Mouse (Mus musculus) embryonic facial prominence, embryonic 13.5 days (tissue): Measurements from ENCODE around the gene Tpd52l2. TPM values are rescaled to one million over a fixed set of nuclear protein-coding genes. Genes with fewer than 3 reads are reported as not detected.

Source experiments
- ATAC-seq: fragments of 200-750 bp; cut with Nextera tagmentation; 2 replicates; pipeline ENCODE4 v1.8.0; 2017; ENCODE audit warnings: low read depth; ENCODE audit not compliant: insufficient number of reproducible peaks, insufficient read depth, low FRiP score, low TSS enrichment
- H3K27ac ChIP-seq: fragments of 300-500 bp; sonication (generic); 2 replicates; pipeline ENCODE4 v1.5.1; 2015; ENCODE audit warnings: moderate library complexity, mild to moderate bottlenecking, inconsistent platforms
- H3K27me3 ChIP-seq: fragments of 300-500 bp; sonication (generic); 2 replicates; pipeline ENCODE4 v1.6.1; 2015; ENCODE audit warnings: mild to moderate bottlenecking, inconsistent platforms
- H3K36me3 ChIP-seq: fragments of 300-500 bp; sonication (generic); 2 replicates; pipeline ENCODE4 v1.6.1; 2015; ENCODE audit warnings: mild to moderate bottlenecking, inconsistent platforms
- H3K4me1 ChIP-seq: fragments of 300-500 bp; sonication (generic); 2 replicates; pipeline ENCODE4 v1.6.1; 2015; ENCODE audit warnings: inconsistent platforms
- H3K4me2 ChIP-seq: fragments of 300-500 bp; sonication (generic); 2 replicates; pipeline ENCODE4 v1.6.1; 2015; ENCODE audit warnings: moderate library complexity, mild to moderate bottlenecking, inconsistent platforms
- H3K4me3 ChIP-seq: fragments of 300-500 bp; sonication (generic); 2 replicates; pipeline ENCODE4 v1.5.1; 2015; ENCODE audit warnings: mild to moderate bottlenecking, inconsistent platforms
- H3K9ac ChIP-seq: fragments of 300-500 bp; sonication (generic); 2 replicates; pipeline ENCODE4 v1.6.1; 2015; ENCODE audit warnings: mild to moderate bottlenecking, inconsistent platforms
- H3K9me3 ChIP-seq: fragments of 300-500 bp; sonication (generic); 2 replicates; pipeline ENCODE4 v1.6.1; 2016; ENCODE audit warnings: inconsistent platforms
- WGBS: fragments of 180-500 bp; shearing (Covaris S2); methylation state at CpG from one replicate; pipeline ENCODE4 v1.1.7; 2015; ENCODE audit warnings: mixed read lengths; 5-methylcytosine and 5-hydroxymethylcytosine counted together
- polyA plus RNA-seq: library from polyadenylated mRNA; unstranded; fragments of >200 nt; fragmentation: Nextera tagmentation; extraction: Ambion mirVana; gene quantifications from 2 replicates; pipeline ENCODE4 v1.2.1, GENCODE M21; 2015

The Tpd52l2 gene
- polyA plus RNA-seq, 1 experiment from 2014 or later = 168 TPM

DNA sequence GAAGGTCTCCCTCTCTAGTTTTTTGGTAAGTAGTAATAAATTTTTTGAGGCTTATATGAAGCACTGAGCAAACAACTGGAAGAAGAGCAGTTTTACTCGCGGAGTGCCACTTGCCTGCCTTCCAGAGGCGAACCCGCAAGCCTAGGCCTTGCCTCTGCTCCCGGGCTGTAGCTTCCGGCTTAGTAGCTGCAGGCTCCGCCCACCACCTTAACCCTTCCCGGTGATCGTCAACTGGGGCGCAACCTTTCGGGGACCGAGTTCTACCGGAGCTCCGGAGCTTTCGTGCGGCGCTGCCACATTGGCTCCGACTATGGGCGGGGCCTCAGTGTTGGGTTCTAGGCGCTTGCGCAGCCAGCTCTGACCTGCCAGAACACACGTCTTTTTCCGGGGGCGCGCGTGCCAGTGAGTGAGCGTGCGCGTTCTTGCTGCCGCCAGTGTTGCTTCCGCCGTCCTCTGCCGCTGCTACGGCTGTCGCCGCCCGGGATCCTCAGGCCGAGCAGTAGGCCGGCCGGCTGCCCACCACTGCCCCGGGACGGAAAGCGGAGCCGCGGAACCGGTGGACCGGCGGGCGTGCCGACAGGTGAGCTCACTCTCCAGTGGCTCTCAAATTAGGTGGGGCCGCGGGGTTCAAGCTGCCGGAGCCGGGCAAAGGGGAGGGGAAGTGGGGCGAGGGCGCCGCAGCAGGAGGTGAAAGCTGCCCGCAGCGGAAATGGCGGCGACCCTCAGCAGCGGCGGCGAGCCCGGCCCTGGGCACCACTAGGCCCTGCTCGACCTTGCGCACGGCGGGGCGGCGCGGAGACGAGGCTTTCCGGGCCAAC lies 23.4 kb downstream of the Tpd52l2 start, which contains the start of gene Dnajc5:
Dnajc5 (plus strand) TSS at position 368 of the 818 bp plus-strand sequence.
- Histone ChIP-seq H3K36me3 (peaks cover 28% of the 10 kb centered on the region), H3K9me3 (no peaks in the 10 kb centered on the region), H3K4me1 (peaks cover 29% of the 10 kb centered on the region), H3K4me2 (peak within 1 kb of the TSS; percentile 68), H3K27ac (peak within 1 kb of the TSS; percentile 98), H3K27me3 (no peaks in the 10 kb centered on the region), H3K4me3 (peak within 1 kb of the TSS; percentile 96), H3K9ac (peak within 1 kb of the TSS; percentile 95)
- peak; percentile 97 for ATAC-seq
- under 1% methylated on average over 74 of the region's 74 CpGs for WGBS

DNA sequence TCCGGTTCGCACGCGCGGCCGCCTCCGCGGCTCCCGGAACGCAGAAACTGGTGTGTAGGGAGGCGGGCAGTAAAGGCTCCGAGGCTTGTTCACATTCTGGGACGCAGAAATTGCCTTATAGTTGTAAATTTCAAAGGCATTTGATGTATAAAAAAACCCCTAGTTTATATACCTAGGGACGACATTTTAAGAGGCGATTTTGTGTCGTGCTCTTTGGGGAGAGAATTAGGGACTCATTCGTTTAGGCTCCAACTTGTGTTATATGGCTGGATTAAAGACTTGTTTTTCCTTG lies 23.9 kb downstream of the Tpd52l2 start:
- H3K9me3 ChIP-seq = no peaks in the 10 kb centered on the region
- H3K4me3 ChIP-seq = peak overlapping the region; percentile 96
- peaks cover 24% of the 10 kb centered on the region for H3K36me3 ChIP-seq
- H3K27me3 ChIP-seq = no peaks in the 10 kb centered on the region
- peak overlapping the region; percentile 68 for H3K4me2 ChIP-seq
- peak overlapping the region; percentile 98 for H3K27ac ChIP-seq
- WGBS = under 1% methylated on average over 17 of the region's 17 CpGs
- no peak for ATAC-seq
- peaks cover 29% of the 10 kb centered on the region for H3K4me1 ChIP-seq
- peak overlapping the region; percentile 95 for H3K9ac ChIP-seq

DNA sequence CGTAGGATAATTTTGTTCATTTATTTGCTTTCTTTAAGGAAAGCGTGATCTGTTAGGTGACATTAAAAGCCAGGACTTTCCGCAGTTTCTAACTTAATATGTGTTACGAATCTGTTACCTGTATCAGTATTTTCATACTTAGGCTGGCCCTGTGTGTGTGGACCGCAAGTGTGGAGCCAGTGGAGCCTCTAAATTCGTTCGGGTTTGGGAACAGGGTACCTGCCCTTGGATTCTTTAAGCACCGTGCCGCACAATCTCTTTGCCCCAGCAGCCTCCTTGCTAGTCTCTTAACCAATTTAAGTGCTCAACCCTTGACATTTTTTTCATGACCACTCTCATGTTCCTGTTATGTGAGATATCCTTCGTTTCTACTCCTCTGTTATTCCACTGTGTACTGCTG lies 24.5 kb downstream of the Tpd52l2 start:
- H3K4me3 ChIP-seq = peak overlapping the region; percentile 96
- ATAC-seq = no peak
- peak overlapping the region; percentile 95 for H3K9ac ChIP-seq
- H3K27ac ChIP-seq = no peak overlapping the region
- H3K36me3 ChIP-seq = peaks cover 18% of the 10 kb centered on the region
- no peaks in the 10 kb centered on the region for H3K27me3 ChIP-seq
- peak overlapping the region; percentile 68 for H3K4me2 ChIP-seq
- 53% methylated on average over 10 of the region's 10 CpGs for WGBS
- peaks cover 29% of the 10 kb centered on the region for H3K4me1 ChIP-seq
- H3K9me3 ChIP-seq = no peaks in the 10 kb centered on the region

DNA sequence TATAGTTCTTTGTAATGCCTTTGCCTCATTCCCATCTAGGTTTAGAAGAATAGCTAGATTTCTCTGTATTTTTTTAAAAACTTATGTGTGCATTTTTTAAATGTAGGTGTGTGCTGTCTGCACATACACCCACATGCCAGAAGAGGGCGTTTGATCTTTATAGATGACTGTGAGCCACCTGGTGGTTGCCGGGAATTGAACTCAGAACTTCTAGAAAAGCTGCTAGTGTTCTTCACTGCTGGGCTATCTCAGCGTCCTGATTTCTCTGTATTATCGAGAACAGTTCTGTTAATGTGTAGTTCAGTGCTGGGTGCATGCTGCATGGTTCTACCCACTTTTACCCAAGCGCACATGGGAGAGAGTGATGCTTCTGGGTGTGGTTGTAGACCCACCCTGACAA lies 25.9 kb downstream of the Tpd52l2 start:
- 71% methylated on average over 5 of the region's 5 CpGs for WGBS
- H3K27ac ChIP-seq = no peak overlapping the region
- H3K4me1 ChIP-seq = peaks cover 29% of the 10 kb centered on the region
- no peak overlapping the region for H3K4me2 ChIP-seq
- peak overlapping the region; percentile 96; the same call in 1 of the 2 replicates for H3K4me3 ChIP-seq
- ATAC-seq = no peak
- H3K27me3 ChIP-seq = no peaks in the 10 kb centered on the region
- peaks cover 9% of the 10 kb centered on the region for H3K36me3 ChIP-seq
- no peak overlapping the region for H3K9ac ChIP-seq
- H3K9me3 ChIP-seq = no peaks in the 10 kb centered on the region

DNA sequence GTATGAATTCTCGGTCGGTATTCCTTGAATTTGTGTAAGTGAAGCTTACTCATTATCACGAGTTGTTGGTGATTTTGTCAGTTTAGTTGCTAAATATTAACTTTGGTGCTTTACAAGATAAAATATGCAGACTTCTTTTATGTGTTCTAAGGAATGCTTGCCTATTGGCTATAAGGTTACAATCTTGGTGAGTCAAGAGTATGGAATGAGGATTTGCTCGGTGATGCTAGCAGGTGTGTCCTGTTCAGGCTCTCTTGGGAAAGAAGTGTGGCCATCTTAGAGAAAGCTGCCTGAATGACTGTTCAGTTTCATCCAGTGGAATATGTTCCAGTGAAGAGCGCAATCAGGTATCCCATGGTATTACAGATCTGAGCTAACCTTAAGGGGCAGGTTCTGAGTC lies 28.6 kb downstream of the Tpd52l2 start:
- Histone ChIP-seq H3K36me3 (peaks cover 25% of the 10 kb centered on the region), H3K4me2 (no peak overlapping the region), H3K27ac (no peak overlapping the region), H3K27me3 (no peaks in the 10 kb centered on the region), H3K9ac (no peak overlapping the region), H3K9me3 (peaks cover 2% of the 10 kb centered on the region), H3K4me3 (no peak overlapping the region), H3K4me1 (peaks cover 19% of the 10 kb centered on the region)
- WGBS = 86% methylated on average over 5 of the region's 5 CpGs
- no peak for ATAC-seq

DNA sequence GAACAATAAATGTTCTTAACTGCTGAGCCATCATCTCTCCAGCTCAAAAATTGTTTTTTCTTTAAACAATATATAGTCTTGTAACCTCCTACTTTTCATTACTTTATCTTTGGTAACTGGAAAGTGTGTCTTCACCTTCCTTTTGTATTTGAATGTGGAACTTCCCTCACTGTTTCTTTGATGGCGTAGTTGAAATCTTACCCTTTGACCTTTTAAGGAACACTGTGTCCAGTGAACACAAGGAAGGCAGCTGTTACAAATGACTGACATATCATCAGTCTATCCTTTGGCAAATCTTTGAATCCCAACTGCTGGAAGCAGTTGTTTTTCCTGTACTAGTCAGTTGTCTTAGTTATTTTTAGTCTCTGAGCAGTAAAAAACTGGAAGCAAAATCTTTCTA lies 32.1 kb downstream of the Tpd52l2 start:
- Histone ChIP-seq H3K4me2 (no peak overlapping the region), H3K9ac (no peak overlapping the region), H3K4me1 (no peaks in the 10 kb centered on the region), H3K4me3 (no peak overlapping the region), H3K9me3 (peaks cover 8% of the 10 kb centered on the region), H3K36me3 (peaks cover 46% of the 10 kb centered on the region), H3K27me3 (no peaks in the 10 kb centered on the region), H3K27ac (no peak overlapping the region)
- WGBS = 92% methylated on average over 1 of the region's 1 CpGs
- no peak for ATAC-seq

DNA sequence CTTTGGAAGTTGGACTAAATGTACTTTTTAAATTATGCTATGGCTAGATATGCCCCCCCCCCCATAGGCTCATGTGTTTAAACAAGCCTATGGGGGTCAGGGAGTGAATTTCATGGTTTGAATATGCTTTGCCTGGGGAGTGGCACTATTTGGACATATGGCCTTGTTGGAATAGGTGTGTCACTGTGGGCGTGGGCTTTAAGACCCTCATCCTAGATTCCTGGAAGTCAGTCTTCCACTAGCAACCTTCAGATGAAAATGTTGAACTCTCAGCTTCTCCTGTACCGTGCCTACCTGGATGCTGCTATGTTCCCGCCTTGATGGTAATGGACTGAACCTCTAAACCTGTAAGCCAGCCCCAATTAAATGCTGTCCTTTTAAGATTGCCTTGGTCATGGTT lies 35.6 kb downstream of the Tpd52l2 start:
- WGBS = 99% methylated on average over 3 of the region's 3 CpGs
- H3K27ac ChIP-seq = no peak overlapping the region
- no peaks in the 10 kb centered on the region for H3K27me3 ChIP-seq
- no peak for ATAC-seq
- H3K9me3 ChIP-seq = peaks cover 8% of the 10 kb centered on the region
- H3K4me1 ChIP-seq = peaks cover 2% of the 10 kb centered on the region; the same call in 1 of the 2 replicates
- H3K9ac ChIP-seq = no peak overlapping the region
- peaks cover 47% of the 10 kb centered on the region for H3K36me3 ChIP-seq
- H3K4me2 ChIP-seq = no peak overlapping the region
- no peak overlapping the region for H3K4me3 ChIP-seq

DNA sequence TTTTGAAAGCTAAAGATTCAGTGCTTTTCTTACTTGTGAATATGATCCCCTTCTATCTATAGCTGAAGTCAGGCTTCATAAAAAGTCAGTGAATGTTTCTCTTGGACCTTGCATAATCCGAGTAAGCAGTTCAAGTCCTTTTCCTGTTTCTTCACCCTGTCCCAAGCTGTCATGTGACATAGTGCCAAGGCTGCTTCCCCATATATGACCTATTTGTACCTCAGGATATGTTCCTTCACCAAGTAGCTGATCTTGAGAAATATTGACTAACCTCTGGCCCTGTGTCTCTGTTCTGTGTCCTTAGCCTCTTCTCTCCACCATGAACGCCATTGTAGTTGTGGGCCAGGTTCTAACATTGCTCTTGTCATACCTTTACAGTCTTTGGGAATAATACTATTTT lies 39.5 kb downstream of the Tpd52l2 start:
- ATAC-seq = no peak
- Histone ChIP-seq H3K27me3 (no peaks in the 10 kb centered on the region), H3K27ac (no peak overlapping the region), H3K36me3 (peaks cover 18% of the 10 kb centered on the region), H3K4me1 (peaks cover 5% of the 10 kb centered on the region; the same call in 1 of the 2 replicates), H3K9ac (no peak overlapping the region), H3K9me3 (no peaks in the 10 kb centered on the region), H3K4me3 (no peak overlapping the region), H3K4me2 (no peak overlapping the region)
- WGBS = 93% methylated on average over 2 of the region's 2 CpGs

DNA sequence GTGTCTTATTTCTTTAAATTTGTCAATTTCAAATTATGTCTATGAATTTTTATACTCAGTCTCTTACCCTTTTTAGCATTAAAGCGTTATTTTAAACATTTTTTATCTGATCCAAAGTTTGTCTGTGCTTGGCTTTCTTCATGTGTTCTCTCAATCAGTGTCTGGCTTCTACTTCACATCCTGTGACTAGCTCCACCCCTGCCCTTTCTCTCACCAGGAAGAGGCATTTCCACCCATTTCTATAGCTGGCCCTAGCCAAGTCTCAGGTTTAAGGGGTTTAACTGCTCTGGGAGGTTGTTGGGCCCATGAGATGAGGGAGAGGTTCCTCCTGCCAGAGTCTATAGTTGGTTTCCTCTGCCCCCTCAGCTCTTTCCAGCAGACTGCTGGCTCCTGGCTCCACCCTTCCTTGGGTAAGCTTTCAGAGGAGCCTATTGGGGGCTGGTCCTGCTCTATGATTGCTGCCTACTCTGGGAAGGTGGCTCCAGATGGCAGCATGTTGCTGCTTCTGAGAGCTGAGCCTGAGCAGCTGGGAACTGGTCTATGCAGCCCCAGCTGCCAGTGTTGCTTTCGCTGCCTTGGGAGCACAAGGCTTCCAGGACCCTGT lies 40.6 kb downstream of the Tpd52l2 start:
- H3K4me1 ChIP-seq = peaks cover 5% of the 10 kb centered on the region; the same call in 1 of the 2 replicates
- H3K4me3 ChIP-seq = no peak overlapping the region
- H3K36me3 ChIP-seq = peaks cover 7% of the 10 kb centered on the region; the same call in 1 of the 2 replicates
- H3K27ac ChIP-seq = no peak overlapping the region
- no peaks in the 10 kb centered on the region for H3K9me3 ChIP-seq
- 87% methylated on average over 2 of the region's 2 CpGs for WGBS
- H3K4me2 ChIP-seq = no peak overlapping the region
- peak; percentile 72; the same call in 1 of the 2 replicates for ATAC-seq
- H3K9ac ChIP-seq = no peak overlapping the region
- H3K27me3 ChIP-seq = no peaks in the 10 kb centered on the region

DNA sequence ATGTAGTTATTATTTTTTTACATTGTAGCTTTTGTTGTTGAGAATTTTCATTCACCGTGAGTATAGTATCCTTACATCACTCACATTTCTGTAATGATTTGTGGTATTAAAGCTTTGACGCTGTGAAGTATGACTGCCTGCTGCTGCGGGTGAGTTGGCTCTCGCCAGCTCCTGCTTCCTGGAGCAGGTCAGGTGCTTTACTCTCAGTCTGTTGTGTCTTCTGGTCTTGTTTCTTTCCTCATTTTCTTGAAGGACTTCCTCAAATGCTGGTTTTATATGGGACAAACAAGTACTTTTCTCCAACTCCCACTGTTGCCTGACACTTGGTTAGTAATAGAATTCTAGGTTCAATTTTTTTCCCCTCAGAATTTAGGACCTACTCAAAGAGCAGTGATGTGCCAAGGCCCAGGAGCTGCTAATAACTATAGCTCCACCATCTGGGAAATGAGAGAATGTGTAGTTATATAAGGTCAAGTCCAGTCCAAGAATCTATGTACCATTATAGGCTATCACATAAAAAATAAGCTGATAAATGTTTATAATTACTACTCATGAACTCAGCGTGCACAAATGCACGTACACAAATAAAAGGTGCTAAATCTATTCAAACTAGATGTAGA lies 44.9 kb downstream of the Tpd52l2 start:
- no peak overlapping the region for H3K27ac ChIP-seq
- no peak overlapping the region for H3K4me3 ChIP-seq
- H3K9me3 ChIP-seq = no peaks in the 10 kb centered on the region
- 91% methylated on average over 6 of the region's 6 CpGs for WGBS
- H3K9ac ChIP-seq = no peak overlapping the region
- no peaks in the 10 kb centered on the region for H3K27me3 ChIP-seq
- H3K4me2 ChIP-seq = no peak overlapping the region
- H3K4me1 ChIP-seq = peaks cover 5% of the 10 kb centered on the region; the same call in 1 of the 2 replicates
- H3K36me3 ChIP-seq = peaks cover 17% of the 10 kb centered on the region
- ATAC-seq = no peak

DNA sequence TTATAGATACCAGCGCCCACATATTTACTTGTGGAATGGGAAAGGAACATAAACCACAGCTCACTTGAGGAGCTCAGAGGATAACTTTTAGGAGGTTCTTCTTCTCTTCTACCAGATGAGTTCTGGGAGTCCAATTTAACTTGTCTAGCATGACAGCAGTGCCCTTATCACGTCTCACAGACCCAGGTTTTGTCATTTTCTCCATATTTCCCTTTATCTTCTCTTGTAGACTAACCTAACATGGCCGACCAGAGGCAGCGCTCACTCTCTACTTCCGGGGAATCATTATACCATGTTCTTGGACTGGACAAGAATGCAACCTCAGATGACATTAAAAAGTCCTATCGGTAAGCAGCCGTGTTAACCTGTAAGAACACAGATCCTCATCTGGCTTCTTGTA lies 49.2 kb downstream of the Tpd52l2 start:
- Histone ChIP-seq H3K9me3 (no peaks in the 10 kb centered on the region), H3K4me2 (no peak overlapping the region), H3K36me3 (peaks cover 53% of the 10 kb centered on the region), H3K27me3 (no peaks in the 10 kb centered on the region), H3K4me1 (no peaks in the 10 kb centered on the region), H3K27ac (no peak overlapping the region), H3K4me3 (no peak overlapping the region), H3K9ac (no peak overlapping the region)
- no peak for ATAC-seq
- WGBS = 96% methylated on average over 7 of the region's 7 CpGs

DNA sequence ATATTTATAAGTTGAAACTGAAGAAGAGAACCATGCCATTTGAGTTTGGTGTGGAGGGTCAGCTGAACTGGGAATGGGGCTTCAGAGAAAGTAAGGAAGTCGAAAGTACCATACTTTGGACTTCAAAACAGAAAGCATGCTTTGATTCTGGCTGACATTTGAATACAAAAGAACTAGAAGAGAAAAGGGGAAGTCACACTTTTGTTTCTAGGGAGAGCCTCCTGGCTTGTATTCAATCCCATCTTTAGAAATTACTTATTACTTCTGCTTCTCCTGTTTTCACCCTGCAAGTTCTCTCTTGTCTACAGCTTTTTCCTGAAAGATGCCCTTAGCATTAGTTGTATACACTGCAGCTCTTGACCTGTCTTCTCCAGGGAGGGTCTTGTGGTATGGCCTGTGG lies 51.3 kb downstream of the Tpd52l2 start:
- no peak overlapping the region for H3K4me2 ChIP-seq
- 71% methylated on average over 1 of the region's 1 CpGs for WGBS
- H3K9ac ChIP-seq = no peak overlapping the region
- H3K27me3 ChIP-seq = no peaks in the 10 kb centered on the region
- H3K9me3 ChIP-seq = no peaks in the 10 kb centered on the region
- no peaks in the 10 kb centered on the region for H3K4me1 ChIP-seq
- no peak overlapping the region for H3K4me3 ChIP-seq
- ATAC-seq = no peak
- H3K27ac ChIP-seq = no peak overlapping the region
- peaks cover 73% of the 10 kb centered on the region for H3K36me3 ChIP-seq
